Mouse (Mus musculus) layer of hippocampus, adult 11-12 months (tissue): Measurements from ENCODE around the gene Prdm16.

Source experiments
- DNase-seq: peaks from one replicate; pipeline ENCODE4 v3.0.0; 2022; ENCODE audit warnings: low spot score

Gene Prdm16

DNA sequence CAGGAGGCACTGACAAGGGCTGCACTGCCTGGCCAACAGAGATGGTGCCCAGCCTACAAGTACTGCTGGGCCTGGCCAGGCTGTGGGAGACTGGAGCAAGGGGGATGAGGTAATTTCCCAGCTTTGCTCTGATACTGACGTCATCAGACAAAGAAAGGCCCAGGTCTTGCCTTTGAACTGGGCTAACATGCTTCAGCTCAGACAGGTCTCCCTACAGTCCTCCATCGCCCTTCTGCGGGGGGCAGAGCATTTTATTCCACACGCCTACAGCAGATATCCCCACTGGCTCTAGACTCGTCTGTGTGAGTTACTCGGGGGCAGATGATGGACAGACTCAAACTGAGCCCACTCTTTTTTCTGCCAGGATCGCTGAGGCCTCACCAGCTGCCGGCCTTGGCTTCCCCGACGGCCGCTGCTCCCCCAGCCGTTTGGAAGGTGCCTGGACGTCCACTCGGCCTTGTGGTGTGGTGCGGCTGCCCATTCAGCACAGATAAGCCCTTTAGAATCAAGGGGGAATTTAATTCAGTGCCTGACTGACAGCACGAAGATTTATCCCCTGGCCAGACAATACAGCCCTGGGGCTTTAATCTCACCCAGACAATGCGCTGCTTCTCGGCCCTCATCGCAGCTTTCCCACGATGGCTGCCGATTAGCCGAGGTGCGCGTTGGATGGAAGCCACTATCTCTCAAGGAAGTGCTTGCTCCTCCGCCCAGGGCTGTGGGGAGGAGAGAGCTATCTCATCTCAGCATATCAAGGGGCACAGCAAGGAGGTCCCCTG is 32.8 kb downstream of the Prdm16 start:
- DNase-seq: no peak

- no peak for DNase-seq
Observed at GRCm38 (mm10) chr4:154602409-154602808, 34.3 kb downstream of the Prdm16 start.

GRCm38 (mm10) chr4:154601006-154601405 is 35.7 kb downstream of the Prdm16 start:
- no peak for DNase-seq

DNA sequence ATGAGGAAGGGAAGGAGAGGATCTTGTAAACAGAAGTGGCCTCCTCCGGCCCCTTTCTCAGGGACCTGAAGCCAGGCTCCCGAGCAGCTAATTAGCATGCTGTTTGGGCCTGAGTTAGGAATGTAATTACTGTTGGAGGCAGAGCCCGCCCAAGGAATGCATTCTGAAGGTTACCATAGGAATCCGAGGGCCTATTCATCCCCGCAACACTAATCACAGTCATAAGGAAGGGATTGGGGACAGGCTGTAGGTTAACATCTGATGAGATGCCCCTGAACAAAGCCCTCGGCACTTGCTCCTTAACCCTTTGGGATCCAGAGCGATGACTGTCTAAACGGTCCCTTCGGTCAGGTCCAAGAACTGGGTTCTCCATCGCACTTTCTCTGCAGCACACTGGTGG is 36.7 kb downstream of the Prdm16 start:
- DNase-seq: peak; percentile 13

GRCm38 (mm10) chr4:154598357-154598756 is 38.3 kb downstream of the Prdm16 start:
- DNase-seq: no peak

GRCm38 (mm10) chr4:154596805-154597204 is 39.9 kb downstream of the Prdm16 start:
- DNase-seq: no peak

DNA sequence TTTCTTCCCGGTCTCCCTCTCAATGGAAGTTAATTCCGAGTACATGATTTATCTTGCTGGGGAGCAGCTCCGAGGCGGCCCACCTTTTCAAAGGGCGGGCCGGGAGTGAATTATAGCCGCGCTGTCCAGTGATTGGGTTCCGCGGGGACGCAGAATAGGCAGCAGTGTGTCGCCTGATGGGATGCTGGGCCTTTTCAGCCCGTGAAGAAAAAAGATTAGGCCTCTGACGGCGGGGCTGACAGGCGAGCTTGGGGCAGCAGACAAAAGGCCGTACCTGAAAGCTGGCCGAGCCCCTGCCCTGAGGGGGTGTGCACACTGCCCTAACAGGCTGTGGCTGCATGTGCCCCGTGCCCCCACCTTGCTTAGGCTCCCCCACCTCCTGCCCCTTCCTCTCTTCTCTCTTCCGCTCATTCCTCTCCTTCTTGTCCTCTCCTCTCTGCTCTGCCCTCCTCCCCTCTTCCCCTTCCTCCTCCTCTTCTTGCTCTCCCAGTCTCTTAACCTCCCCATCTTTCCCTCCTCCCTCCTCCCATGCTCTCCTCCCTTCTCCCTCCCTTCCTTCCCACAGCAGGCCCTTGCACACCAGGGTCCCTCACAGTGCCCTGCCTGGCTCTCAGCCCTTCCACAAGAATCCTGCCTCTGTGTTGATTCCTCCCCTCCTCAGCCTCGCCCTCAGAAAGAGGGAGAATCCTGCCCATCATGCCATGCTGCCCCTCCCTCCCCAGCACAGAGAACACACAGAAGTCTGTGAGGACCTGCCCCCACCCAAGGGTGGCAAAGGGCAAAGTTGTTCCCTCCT is 41.7 kb downstream of the Prdm16 start:
- no peak for DNase-seq

GRCm38 (mm10) chr4:154594116-154594760 is 42.4 kb downstream of the Prdm16 start:
- DNase-seq: no peak

- no peak for DNase-seq
Observed at GRCm38 (mm10) chr4:154592562-154592961, 44.1 kb downstream of the Prdm16 start.

GRCm38 (mm10) chr4:154590910-154591309 is 45.8 kb downstream of the Prdm16 start:
- no peak for DNase-seq

DNA sequence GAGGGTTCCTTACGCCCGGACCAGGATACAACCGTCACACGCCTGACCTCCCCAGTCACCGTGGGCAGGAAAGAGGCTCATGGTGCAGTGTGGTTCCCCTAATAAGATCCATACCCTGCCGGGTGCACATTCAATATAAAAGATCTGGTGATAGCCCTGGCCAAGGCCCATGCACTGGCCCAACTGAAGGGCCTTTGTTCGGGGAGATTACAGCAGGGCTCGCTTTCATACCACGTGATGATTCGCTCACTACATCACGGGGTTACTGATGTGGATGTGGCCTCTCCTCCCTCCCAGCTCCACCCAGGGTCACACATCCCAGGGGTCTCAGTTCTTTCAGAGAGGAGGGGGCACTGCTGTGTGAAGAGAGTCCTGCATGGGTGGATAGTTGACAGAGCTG is 50.3 kb downstream of the Prdm16 start:
- peak; percentile 10 for DNase-seq

- no peak for DNase-seq
Observed at GRCm38 (mm10) chr4:154585779-154586178, 50.9 kb downstream of the Prdm16 start.

DNA sequence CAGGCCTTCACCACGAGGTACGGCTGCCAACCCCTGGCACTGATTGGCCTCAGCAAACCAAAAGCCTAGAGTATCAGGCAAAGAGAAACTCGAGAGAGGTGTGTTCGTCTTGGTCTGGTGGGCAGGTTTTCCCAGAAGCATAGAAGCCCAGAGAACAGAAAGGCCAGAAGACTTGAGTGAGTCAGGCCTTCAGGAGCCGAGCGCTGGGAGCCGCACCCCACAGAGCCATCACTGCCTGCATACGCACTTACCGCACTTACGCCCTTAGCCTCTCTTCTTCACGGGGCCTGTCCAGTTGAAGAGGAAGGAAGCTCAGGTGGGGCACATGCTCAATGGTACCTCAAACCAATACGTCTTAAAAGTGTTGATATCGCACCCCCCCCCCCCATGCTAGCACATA is 53.0 kb downstream of the Prdm16 start:
- DNase-seq: no peak

DNA sequence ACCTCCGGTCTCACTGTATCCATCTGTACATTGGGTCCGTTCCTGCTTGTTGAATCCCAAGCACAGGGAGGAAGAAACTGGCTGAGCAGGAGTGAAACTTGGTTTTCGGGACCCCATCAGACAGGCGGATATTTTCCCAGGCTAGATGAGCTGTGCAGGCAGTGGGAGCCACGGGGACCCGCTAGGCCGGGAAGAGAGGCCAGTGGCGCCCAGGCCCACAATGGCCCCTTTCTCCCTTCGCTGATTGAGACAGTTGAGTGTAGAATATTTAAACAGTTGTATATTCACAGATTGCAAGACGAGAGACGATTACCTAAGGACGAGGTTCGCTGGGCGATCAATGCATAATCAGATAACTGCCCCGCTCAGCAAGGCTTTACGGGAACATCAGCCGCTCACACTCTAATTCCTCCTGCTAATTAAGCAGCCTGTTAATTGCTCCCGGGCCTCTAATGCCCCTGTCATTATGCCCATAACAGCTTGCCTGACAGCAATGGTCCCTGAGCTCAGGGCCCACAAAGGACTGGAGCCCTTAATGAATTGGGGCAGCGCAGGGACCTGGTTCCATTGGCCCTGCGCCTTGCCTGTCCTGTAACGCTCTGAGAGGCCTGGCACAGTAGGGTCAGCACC is 54.0 kb downstream of the Prdm16 start:
- DNase-seq: peak; percentile 32

DNA sequence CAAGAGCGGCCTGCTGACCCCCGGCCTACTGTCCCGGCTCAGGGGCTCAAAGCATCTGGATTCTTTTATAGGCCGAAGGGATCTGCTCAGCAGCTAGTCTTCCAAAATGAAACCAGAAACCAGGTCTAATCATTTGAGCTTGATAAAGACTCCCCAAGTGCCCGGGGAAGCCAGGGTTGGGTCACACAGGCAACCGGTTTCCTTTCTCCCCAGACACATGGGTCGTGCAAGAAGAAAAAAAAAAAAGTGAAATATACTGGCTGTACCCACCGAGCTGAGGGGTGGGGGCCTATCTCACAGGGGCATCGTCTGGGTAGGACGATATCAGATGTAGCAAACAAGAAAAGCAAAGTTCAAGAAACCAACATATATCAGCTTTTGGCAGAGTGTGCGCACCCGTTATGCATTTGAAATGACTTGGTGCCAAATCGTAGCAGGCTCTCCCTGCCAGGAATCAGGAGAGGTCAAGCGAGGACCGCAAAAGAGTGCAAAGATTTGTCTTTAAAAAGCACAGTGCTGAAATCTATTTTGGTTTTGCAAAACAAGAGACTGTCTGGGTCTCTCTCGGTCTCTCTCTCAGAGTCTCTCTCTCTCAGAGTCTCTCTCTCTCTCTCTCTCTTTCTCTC is 55.3 kb downstream of the Prdm16 start:
- DNase-seq: no peak

GRCm38 (mm10) chr4:154574208-154574875 is 62.3 kb downstream of the Prdm16 start:
- no peak for DNase-seq

- DNase-seq: no peak
Observed at GRCm38 (mm10) chr4:154570451-154570881, 66.2 kb downstream of the Prdm16 start.

- no peak for DNase-seq
Observed at GRCm38 (mm10) chr4:154569845-154570244, 66.8 kb downstream of the Prdm16 start.

DNA sequence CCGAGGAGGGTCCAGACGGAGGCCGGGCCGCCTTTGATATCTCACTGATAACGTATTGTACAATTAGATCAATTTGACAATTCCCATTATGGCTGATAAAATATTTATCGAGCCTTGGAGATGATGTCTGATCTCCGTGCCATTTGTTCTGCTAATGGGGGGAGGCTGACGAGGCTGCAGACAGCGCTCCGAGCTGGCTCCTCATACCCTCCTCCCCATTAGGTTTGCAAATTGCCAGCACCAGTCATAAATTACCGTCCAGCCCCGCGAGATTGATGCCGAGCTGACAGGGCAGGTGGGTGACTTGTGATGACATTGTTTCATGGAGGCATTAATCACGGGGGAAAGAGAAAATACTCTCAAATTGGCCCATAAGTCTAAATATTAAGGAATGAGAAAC is 67.9 kb downstream of the Prdm16 start:
- no peak for DNase-seq

- no peak for DNase-seq
Observed at GRCm38 (mm10) chr4:154567942-154568341, 68.7 kb downstream of the Prdm16 start.

- no peak for DNase-seq
Observed at GRCm38 (mm10) chr4:154563201-154563600, 73.5 kb downstream of the Prdm16 start.
